Mouse (Mus musculus) bone marrow, adult 2 months (tissue): ENCODE data around the gene Gm11037. TPM values are rescaled to one million over a fixed set of nuclear protein-coding genes. Genes with fewer than 3 reads are reported as not detected.

Experiments
- H3K27ac ChIP-seq: fragments of 200-500 bp; 2 replicates; pipeline ENCODE4 v1.5.1; 2012; ENCODE audit warnings: low read depth, mild to moderate bottlenecking, control low read depth, inconsistent platforms, low read length; ENCODE audit not compliant: control insufficient read depth, poor library complexity, insufficient read depth
- H3K4me1 ChIP-seq: fragments of 200-500 bp; 2 replicates; pipeline ENCODE4 v1.6.1; 2011; ENCODE audit warnings: low read length; ENCODE audit not compliant: control insufficient read depth, insufficient read depth
- H3K4me3 ChIP-seq: fragments of 200-500 bp; replicated peaks from 2 replicates; pipeline ENCODE3; 2011; ENCODE audit warnings: mild to moderate bottlenecking, low read depth, low read length, control low read depth; ENCODE audit not compliant: control insufficient read depth
- CTCF ChIP-seq: fragments of 200-500 bp; IDR thresholded peaks from 2 replicates; pipeline ENCODE4 v1.5.1; 2011; ENCODE audit warnings: low read length, control low read depth; ENCODE audit not compliant: control insufficient read depth, insufficient read depth
- POLR2A ChIP-seq: fragments of 200-500 bp; IDR thresholded peaks from 2 replicates; pipeline ENCODE4 v1.6.1; 2011; ENCODE audit warnings: low read depth, mild to moderate bottlenecking, control low read depth, low read length, borderline replicate concordance; ENCODE audit not compliant: control insufficient read depth
- WGBS: fragments of 180-500 bp; shearing (Covaris S2); methylation state at CpG from one replicate; pipeline ENCODE4 v1.1.7; 2018; 5-methylcytosine and 5-hydroxymethylcytosine counted together
- polyA plus RNA-seq: library from polyadenylated mRNA; stranded (reverse); fragments of >200 nt; gene quantifications from 2 replicates; pipeline ENCODE4 v1.2.4, GENCODE M21; 2011; ENCODE audit warnings: low replicate concordance; ENCODE audit not compliant: missing spikeins, insufficient read depth, insufficient read length

Gm11037 gene
- not detected in 2 replicates for polyA plus RNA-seq

- Histone ChIP-seq H3K4me3 (no peak within 1 kb of the TSS), H3K4me1 (peaks cover 7% of the 10 kb centered on the region; the same call in 1 of the 2 replicates), H3K27ac (no peak within 1 kb of the TSS; the same call in 1 of the 2 replicates)
- WGBS, result 85% methylated on average over 9 of the region's 9 CpGs
- TF ChIP-seq CTCF (no peak), POLR2A (no peak)
Observed at GRCm38 (mm10) chr2:131132930-131133547, at the start of gene Gm11037. Gm11037 (plus strand) TSS chr2:131133497.

- Histone ChIP-seq H3K4me3 (no peak overlapping the region), H3K4me1 (peaks cover 4% of the 10 kb centered on the region; the same call in 1 of the 2 replicates), H3K27ac (no peak overlapping the region)
- TF ChIP-seq CTCF (no peak), POLR2A (no peak)
- 82% methylated on average over 4 of the region's 4 CpGs for WGBS
Observed at GRCm38 (mm10) chr2:131084206-131084605, 49.1 kb upstream of the Gm11037 start.

- no peak within 1 kb of the TSS for H3K4me3 ChIP-seq
- TF ChIP-seq POLR2A (no peak), CTCF (no peak)
- WGBS, result 27% methylated on average over 11 of the region's 11 CpGs
- H3K27ac ChIP-seq, result peak within 1 kb of the TSS; percentile 1
- H3K4me1 ChIP-seq, result peaks cover 6% of the 10 kb centered on the region; the same call in 1 of the 2 replicates
Observed at GRCm38 (mm10) chr2:131086667-131087390, 46.5 kb upstream of the Gm11037 start, which contains the start of gene Siglec1. Siglec1 (minus strand) TSS chr2:131086765.

GRCm38 (mm10) chr2:131088581-131088980 is 44.7 kb upstream of the Gm11037 start:
- 65% methylated on average over 4 of the region's 4 CpGs for WGBS
- Histone ChIP-seq H3K27ac (no peak overlapping the region), H3K4me3 (no peak overlapping the region), H3K4me1 (peaks cover 6% of the 10 kb centered on the region; the same call in 1 of the 2 replicates)
- TF ChIP-seq CTCF, result no peak
- no peak for TF ChIP-seq POLR2A

DNA sequence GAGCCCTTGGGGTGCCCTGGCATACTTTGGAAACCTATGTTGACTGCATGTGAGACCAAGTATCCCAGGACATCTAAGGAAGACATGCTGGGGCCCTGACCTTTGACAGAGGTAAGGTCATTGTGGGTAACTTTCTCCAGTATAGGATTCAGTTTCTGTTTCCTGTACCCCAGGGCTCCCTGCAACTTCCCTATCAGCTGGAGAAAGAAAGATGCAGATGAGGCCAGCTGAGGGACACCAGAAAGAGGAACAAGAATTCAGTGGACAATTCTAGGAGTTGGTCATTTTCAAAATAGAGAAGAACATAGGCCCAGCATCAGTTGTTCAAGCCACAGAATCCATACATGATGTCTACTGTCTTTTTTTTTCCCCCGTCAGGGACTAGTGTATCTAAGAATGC is 43.7 kb upstream of the Gm11037 start:
- WGBS, result 50% methylated on average over 1 of the region's 1 CpGs
- no peak overlapping the region; the same call in 1 of the 2 replicates for H3K27ac ChIP-seq
- TF ChIP-seq CTCF (no peak), POLR2A (no peak)
- H3K4me1 ChIP-seq, result peaks cover 6% of the 10 kb centered on the region; the same call in 1 of the 2 replicates
- no peak overlapping the region for H3K4me3 ChIP-seq

DNA sequence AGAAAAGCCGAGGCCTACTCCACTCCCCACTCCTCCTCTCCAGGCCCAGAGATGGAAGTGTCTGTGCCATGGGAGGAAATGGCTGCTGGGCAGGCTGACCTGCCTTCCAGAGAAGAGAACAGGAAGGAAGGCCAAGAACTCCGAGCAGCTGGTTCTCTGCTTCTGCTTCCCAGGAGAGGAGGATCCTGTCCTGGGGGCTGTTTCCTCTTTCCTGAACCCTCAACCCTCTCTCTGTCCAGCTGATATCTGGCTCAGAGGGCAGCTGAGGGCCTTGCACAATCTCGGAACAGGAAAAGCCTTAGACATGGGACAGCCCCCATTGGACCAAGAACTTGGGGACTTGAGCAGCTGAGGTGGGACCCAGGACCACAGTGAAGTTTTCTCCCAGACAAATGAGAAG is 42.4 kb upstream of the Gm11037 start:
- TF ChIP-seq POLR2A (no peak), CTCF (no peak)
- Histone ChIP-seq H3K4me3 (no peak overlapping the region), H3K4me1 (peaks cover 6% of the 10 kb centered on the region; the same call in 1 of the 2 replicates), H3K27ac (no peak overlapping the region)
- 42% methylated on average over 3 of the region's 3 CpGs for WGBS

DNA sequence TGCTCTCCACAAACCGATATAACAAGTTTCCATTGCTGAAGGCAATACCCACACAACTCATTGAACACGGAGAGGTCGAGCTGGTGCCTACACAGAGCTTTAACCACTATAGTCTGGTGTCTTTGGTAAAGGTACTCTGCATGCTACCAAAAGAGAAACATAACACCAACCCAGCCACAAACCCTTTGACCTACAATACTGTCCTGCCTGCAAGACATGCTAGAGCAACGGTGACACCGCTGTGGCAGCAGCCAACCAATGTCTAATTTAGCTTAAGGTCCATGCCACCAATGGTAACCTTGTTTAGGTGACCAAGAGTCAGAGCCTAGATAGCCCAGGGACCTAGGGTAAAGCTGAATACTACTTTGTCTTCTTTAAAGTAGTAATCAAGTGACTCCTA is 39.7 kb upstream of the Gm11037 start:
- TF ChIP-seq CTCF, result no peak
- no peak for TF ChIP-seq POLR2A
- Histone ChIP-seq H3K27ac (no peak overlapping the region), H3K4me3 (no peak overlapping the region), H3K4me1 (peaks cover 4% of the 10 kb centered on the region; the same call in 1 of the 2 replicates)
- 87% methylated on average over 5 of the region's 5 CpGs for WGBS

- Histone ChIP-seq H3K4me3 (no peak overlapping the region), H3K27ac (no peak overlapping the region), H3K4me1 (peaks cover 4% of the 10 kb centered on the region; the same call in 1 of the 2 replicates)
- WGBS, result 0% methylated on average over 1 of the region's 1 CpGs
- TF ChIP-seq CTCF (peak; percentile 89), POLR2A (no peak)
Observed at GRCm38 (mm10) chr2:131094823-131095222, 38.5 kb upstream of the Gm11037 start.
